Mouse (Mus musculus): ENCODE measurements around the gene Gripap1. TPM values are rescaled to one million over a fixed set of nuclear protein-coding genes. Genes with fewer than 3 reads are reported as not detected.

Gripap1 gene
- polyA plus RNA-seq, 1 experiment from 2014 or later = 47.3 TPM

GRCm38 (mm10) chrX:7854578-7854977, 65.0 kb downstream of the Gripap1 start:
- Histone ChIP-seq H3K9ac (no peak overlapping the region), H3K9me3 (no peaks in the 10 kb centered on the region), H3K27me3 (no peaks in the 10 kb centered on the region), H3K4me3 (no peak overlapping the region), H3K4me2 (replicated peaks) (no peak overlapping the region), H3K4me1 (no peaks in the 10 kb centered on the region), H3K27ac (no peak overlapping the region), H3K36me3 (peaks cover 14% of the 10 kb centered on the region; the same call in 1 of the 2 replicates)
- ATAC-seq (ENCODE audit: low FRiP score, low read depth) = no peak
- 62% methylated on average over 2 of the region's 2 CpGs for WGBS

DNA sequence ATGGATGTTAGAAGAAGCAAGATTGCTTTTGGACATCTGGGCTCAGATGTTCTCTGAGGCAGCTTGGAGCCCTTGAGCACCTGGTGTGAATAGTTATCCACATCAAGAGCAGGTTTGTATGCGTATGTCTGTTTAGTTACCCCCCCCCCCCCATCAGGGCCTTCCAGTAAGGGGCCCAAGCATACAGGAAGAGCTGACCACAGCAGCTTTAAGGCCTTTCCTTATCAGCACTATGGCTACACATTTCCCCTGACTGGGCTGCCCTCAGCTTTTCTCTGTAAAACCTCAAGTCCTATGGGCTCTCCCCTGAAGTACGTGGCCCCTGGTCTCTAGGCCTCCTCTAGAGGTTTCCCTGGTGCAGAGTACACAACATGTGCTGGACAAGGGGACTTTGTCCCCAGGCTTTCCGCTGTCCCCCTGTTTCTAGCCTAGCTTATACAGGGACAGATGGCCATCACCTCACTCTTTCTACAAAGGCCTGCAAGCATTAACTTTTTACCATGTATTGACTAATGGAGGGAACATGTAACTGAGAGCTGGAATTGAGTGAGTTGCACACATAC, 69.7 kb downstream of the Gripap1 start:
- no peaks in the 10 kb centered on the region for H3K4me1 ChIP-seq
- H3K9me3 ChIP-seq = no peaks in the 10 kb centered on the region
- H3K9ac ChIP-seq = no peak overlapping the region
- 96% methylated on average over 3 of the region's 3 CpGs for WGBS
- no peak overlapping the region for H3K4me3 ChIP-seq
- no peaks in the 10 kb centered on the region for H3K27me3 ChIP-seq
- peaks cover 11% of the 10 kb centered on the region; the same call in 1 of the 2 replicates for H3K36me3 ChIP-seq
- H3K4me2 ChIP-seq (replicated peaks) = no peak overlapping the region
- H3K27ac ChIP-seq = no peak overlapping the region
- no peak for ATAC-seq (ENCODE audit: low FRiP score, low read depth)

DNA sequence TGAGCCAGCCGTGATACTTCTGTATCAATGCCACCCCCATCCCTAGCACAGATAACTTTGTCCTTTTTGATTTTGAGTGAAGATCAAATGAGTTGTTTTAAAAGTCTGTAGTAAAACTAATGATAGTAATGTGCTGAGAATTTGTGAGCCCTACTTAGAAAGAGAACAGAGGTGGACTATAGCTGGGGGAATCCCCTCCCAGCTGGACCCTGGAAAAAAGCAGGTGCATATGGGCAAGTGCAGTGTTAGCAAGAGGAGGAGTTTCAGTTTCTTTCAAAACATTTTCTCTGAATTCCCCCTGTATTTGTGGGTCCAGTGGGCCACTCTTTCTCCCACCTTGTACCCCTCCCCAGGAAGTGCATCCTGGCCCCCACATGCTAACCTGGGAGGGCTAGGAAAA, 73.6 kb downstream of the Gripap1 start:
- H3K9ac ChIP-seq = no peak overlapping the region
- no peak overlapping the region for H3K4me2 ChIP-seq (replicated peaks)
- H3K27me3 ChIP-seq = no peaks in the 10 kb centered on the region
- no peak overlapping the region for H3K4me3 ChIP-seq
- no peak for ATAC-seq (ENCODE audit: low FRiP score, low read depth)
- peaks cover 15% of the 10 kb centered on the region for H3K36me3 ChIP-seq
- H3K4me1 ChIP-seq = no peaks in the 10 kb centered on the region
- 93% methylated on average over 1 of the region's 1 CpGs for WGBS
- H3K27ac ChIP-seq = no peak overlapping the region
- H3K9me3 ChIP-seq = no peaks in the 10 kb centered on the region

GRCm38 (mm10) chrX:7864551-7864950, 75.0 kb downstream of the Gripap1 start:
- peaks cover 12% of the 10 kb centered on the region for H3K36me3 ChIP-seq
- H3K9ac ChIP-seq = no peak overlapping the region
- H3K27me3 ChIP-seq = no peaks in the 10 kb centered on the region
- no peak overlapping the region for H3K4me2 ChIP-seq (replicated peaks)
- WGBS = 82% methylated on average over 3 of the region's 3 CpGs
- no peak overlapping the region for H3K4me3 ChIP-seq
- H3K9me3 ChIP-seq = no peaks in the 10 kb centered on the region
- H3K4me1 ChIP-seq = no peaks in the 10 kb centered on the region
- no peak for ATAC-seq (ENCODE audit: low FRiP score, low read depth)
- H3K27ac ChIP-seq = no peak overlapping the region

DNA sequence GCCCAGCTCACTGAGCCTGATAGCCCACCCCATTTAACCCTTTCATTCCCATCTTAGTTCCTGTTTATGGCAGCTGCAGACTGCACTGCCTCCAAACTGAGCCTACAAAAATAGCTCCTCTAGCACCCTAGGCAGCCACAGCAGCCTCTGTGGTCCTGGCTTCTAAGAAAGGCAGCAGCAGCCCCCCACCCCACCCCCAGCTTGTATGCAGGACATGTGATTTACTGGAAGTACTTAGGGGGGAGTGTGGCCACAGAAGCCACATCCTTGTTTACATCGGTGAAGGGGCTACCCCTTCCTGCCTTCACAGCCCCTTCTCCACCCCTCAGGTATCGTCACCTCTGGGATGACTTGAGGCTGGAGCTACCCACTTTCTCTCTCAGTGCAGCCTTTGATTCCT, 75.8 kb downstream of the Gripap1 start:
- Histone ChIP-seq H3K4me3 (no peak overlapping the region), H3K27ac (no peak overlapping the region), H3K4me1 (no peaks in the 10 kb centered on the region), H3K4me2 (replicated peaks) (no peak overlapping the region), H3K9ac (no peak overlapping the region), H3K36me3 (peaks cover 12% of the 10 kb centered on the region), H3K9me3 (no peaks in the 10 kb centered on the region), H3K27me3 (no peaks in the 10 kb centered on the region)
- 59% methylated on average over 2 of the region's 2 CpGs for WGBS
- ATAC-seq (ENCODE audit: low FRiP score, low read depth) = no peak

DNA sequence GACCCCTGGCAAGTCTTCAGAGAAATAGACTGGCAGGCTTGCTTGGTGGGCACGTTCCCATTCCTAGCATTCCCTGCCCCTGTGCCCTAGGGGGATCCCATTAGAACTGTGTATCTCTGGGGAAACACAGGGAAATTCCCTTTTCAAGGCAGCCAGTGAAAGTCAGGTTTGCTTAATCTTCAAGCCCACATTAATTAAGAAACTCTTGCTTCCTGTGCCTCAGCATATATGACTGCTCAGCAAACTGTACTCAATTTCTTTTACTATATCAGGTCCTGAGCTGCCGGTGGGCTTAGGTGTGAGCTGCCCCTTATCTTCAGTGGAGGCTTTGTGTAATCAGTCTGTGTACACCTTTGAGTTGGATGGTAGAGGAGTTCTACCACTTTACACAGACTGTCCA, 76.2 kb downstream of the Gripap1 start:
- Histone ChIP-seq H3K27me3 (no peaks in the 10 kb centered on the region), H3K4me2 (replicated peaks) (no peak overlapping the region), H3K9ac (no peak overlapping the region), H3K27ac (no peak overlapping the region), H3K9me3 (no peaks in the 10 kb centered on the region), H3K4me1 (no peaks in the 10 kb centered on the region), H3K36me3 (peaks cover 12% of the 10 kb centered on the region), H3K4me3 (no peak overlapping the region)
- no peak for ATAC-seq (ENCODE audit: low FRiP score, low read depth)
- WGBS = 75% methylated on average over 2 of the region's 2 CpGs

GRCm38 (mm10) chrX:7867141-7867540, 77.6 kb downstream of the Gripap1 start:
- no peak overlapping the region for H3K9ac ChIP-seq
- no peak for ATAC-seq (ENCODE audit: low FRiP score, low read depth)
- no peaks in the 10 kb centered on the region for H3K27me3 ChIP-seq
- no peaks in the 10 kb centered on the region for H3K9me3 ChIP-seq
- no peak overlapping the region for H3K4me2 ChIP-seq (replicated peaks)
- H3K4me3 ChIP-seq = no peak overlapping the region
- 85% methylated on average over 1 of the region's 1 CpGs for WGBS
- H3K36me3 ChIP-seq = peaks cover 19% of the 10 kb centered on the region
- H3K27ac ChIP-seq = no peak overlapping the region
- no peaks in the 10 kb centered on the region for H3K4me1 ChIP-seq

- Histone ChIP-seq H3K36me3 (peaks cover 24% of the 10 kb centered on the region), H3K4me3 (no peak overlapping the region), H3K27ac (no peak overlapping the region), H3K9me3 (no peaks in the 10 kb centered on the region), H3K4me1 (no peaks in the 10 kb centered on the region), H3K4me2 (replicated peaks) (no peak overlapping the region), H3K9ac (no peak overlapping the region), H3K27me3 (no peaks in the 10 kb centered on the region)
- WGBS = 66% methylated on average over 2 of the region's 2 CpGs
- no peak for ATAC-seq (ENCODE audit: low FRiP score, low read depth)
Observed at GRCm38 (mm10) chrX:7868506-7868905, 78.9 kb downstream of the Gripap1 start.

DNA sequence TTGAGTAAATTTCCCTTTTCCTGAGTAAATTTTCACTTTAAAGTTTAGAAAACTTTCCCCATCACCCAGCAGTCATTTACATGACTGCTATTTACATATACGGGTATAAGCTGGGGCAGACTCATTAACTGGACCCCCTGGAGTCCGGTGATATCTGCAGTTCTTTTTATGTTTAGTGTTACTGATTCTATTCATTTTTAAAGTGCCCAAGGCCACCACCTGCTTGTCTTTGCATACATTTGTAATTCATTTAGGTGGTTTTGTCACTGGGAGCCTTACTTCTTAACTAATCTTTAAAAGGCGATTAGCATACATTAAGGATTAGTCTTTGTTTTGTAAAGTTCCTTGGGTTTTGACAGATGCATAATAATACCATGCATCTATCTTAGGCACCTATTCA, 80.3 kb downstream of the Gripap1 start:
- no peaks in the 10 kb centered on the region for H3K4me1 ChIP-seq
- no peaks in the 10 kb centered on the region for H3K27me3 ChIP-seq
- 41% methylated on average over 3 of the region's 3 CpGs for WGBS
- no peaks in the 10 kb centered on the region for H3K9me3 ChIP-seq
- H3K4me2 ChIP-seq (replicated peaks) = no peak overlapping the region
- no peak for ATAC-seq (ENCODE audit: low FRiP score, low read depth)
- peaks cover 35% of the 10 kb centered on the region for H3K36me3 ChIP-seq
- H3K9ac ChIP-seq = no peak overlapping the region
- H3K27ac ChIP-seq = no peak overlapping the region
- H3K4me3 ChIP-seq = no peak overlapping the region

MicroRNA genes within 50 kb of the gene (microRNA counts, 519-probe panel; counts per million panel counts)
- microRNA mmu-miR-1198 = 2,718 counts per million, percentile 42 among the panel's probes with 10 or more counts

Small RNA genes lying within 50 kb of the gene (microRNA-seq; reads per million reads assigned to microRNA genes)
- 18.3 reads per million, percentile 34 among the genes with 10 or more reads in this experiment for gene Mir1198

Other genes with a start within 250 kb of the Gripap1 start
- gene Foxp3, start 216.1 kb upstream of the Gripap1 start, polyA plus RNA-seq (2015; fragmentation: Nextera tagmentation; extraction: Ambion mirVana) = 0.08 and 0.09 TPM in 2 replicates
- 1.6 and 2.3 TPM in 2 replicates for gene Ppp1r3f, start 215.5 kb upstream of the Gripap1 start, polyA plus RNA-seq (2015; fragmentation: Nextera tagmentation; extraction: Ambion mirVana)
- gene Ccdc22, start 184.2 kb upstream of the Gripap1 start, polyA plus RNA-seq (2015; fragmentation: Nextera tagmentation; extraction: Ambion mirVana) = 27.9 and 29.6 TPM in 2 replicates
- 0.04 TPM in 1 of 2 replicates, not detected in the other for gene Cacna1f, start 182.7 kb upstream of the Gripap1 start, polyA plus RNA-seq (2015; fragmentation: Nextera tagmentation; extraction: Ambion mirVana)
- gene Syp, start 151.3 kb upstream of the Gripap1 start, polyA plus RNA-seq (2015; fragmentation: Nextera tagmentation; extraction: Ambion mirVana) = 0.93 and 1.4 TPM in 2 replicates
- gene Prickle3, start 132.5 kb upstream of the Gripap1 start, polyA plus RNA-seq (2015; fragmentation: Nextera tagmentation; extraction: Ambion mirVana) = 9.6 and 10.0 TPM in 2 replicates
- 108 and 114 TPM in 2 replicates for gene Plp2, start 118.4 kb upstream of the Gripap1 start, polyA plus RNA-seq (2015; fragmentation: Nextera tagmentation; extraction: Ambion mirVana)
- 0.22 and 0.40 TPM in 2 replicates for gene Magix, start 108.5 kb upstream of the Gripap1 start, polyA plus RNA-seq (2015; fragmentation: Nextera tagmentation; extraction: Ambion mirVana)
- gene Gpkow, start 92.6 kb upstream of the Gripap1 start, polyA plus RNA-seq (2015; fragmentation: Nextera tagmentation; extraction: Ambion mirVana) = 40.8 and 42.6 TPM in 2 replicates
- gene Wdr45, start 75.4 kb upstream of the Gripap1 start, polyA plus RNA-seq (2015; fragmentation: Nextera tagmentation; extraction: Ambion mirVana) = 32.0 and 36.1 TPM in 2 replicates
- gene Gm45208, start 67.5 kb upstream of the Gripap1 start, polyA plus RNA-seq (2015; fragmentation: Nextera tagmentation; extraction: Ambion mirVana) = 0.48 and 0.78 TPM in 2 replicates
- 84.1 and 85.0 TPM in 2 replicates for gene Praf2, start 61.3 kb upstream of the Gripap1 start, polyA plus RNA-seq (2015; fragmentation: Nextera tagmentation; extraction: Ambion mirVana)
- gene Ccdc120, start 38.9 kb upstream of the Gripap1 start, polyA plus RNA-seq (2015; fragmentation: Nextera tagmentation; extraction: Ambion mirVana) = 17.5 and 22.1 TPM in 2 replicates
- 26.4 and 27.6 TPM in 2 replicates for gene Tfe3, start 27.2 kb upstream of the Gripap1 start, polyA plus RNA-seq (2015; fragmentation: Nextera tagmentation; extraction: Ambion mirVana)
- gene Kcnd1, start 32.5 kb downstream of the Gripap1 start, polyA plus RNA-seq (2015; fragmentation: Nextera tagmentation; extraction: Ambion mirVana) = 0.94 and 1.7 TPM in 2 replicates
- 45.4 and 49.8 TPM in 2 replicates for gene Otud5, start 51.6 kb downstream of the Gripap1 start, polyA plus RNA-seq (2015; fragmentation: Nextera tagmentation; extraction: Ambion mirVana)
- gene Pim2, start 88.5 kb downstream of the Gripap1 start, polyA plus RNA-seq (2015; fragmentation: Nextera tagmentation; extraction: Ambion mirVana) = 4.1 and 4.8 TPM in 2 replicates
- 45.2 and 50.2 TPM in 2 replicates for gene Slc35a2, start 94.3 kb downstream of the Gripap1 start, polyA plus RNA-seq (2015; fragmentation: Nextera tagmentation; extraction: Ambion mirVana)
- 138 and 149 TPM in 2 replicates for gene Pqbp1, start 109.5 kb downstream of the Gripap1 start, polyA plus RNA-seq (2015; fragmentation: Nextera tagmentation; extraction: Ambion mirVana)
- 179 and 181 TPM in 2 replicates for gene Timm17b, start 109.6 kb downstream of the Gripap1 start, polyA plus RNA-seq (2015; fragmentation: Nextera tagmentation; extraction: Ambion mirVana)
- not detected in 2 replicates for gene Gm10491, start 118.1 kb downstream of the Gripap1 start, polyA plus RNA-seq (2015; fragmentation: Nextera tagmentation; extraction: Ambion mirVana)
- not detected in 2 replicates for gene Gm10490, start 119.8 kb downstream of the Gripap1 start, polyA plus RNA-seq (2015; fragmentation: Nextera tagmentation; extraction: Ambion mirVana)
- 0.89 and 0.94 TPM in 2 replicates for gene Pcsk1n, start 130.1 kb downstream of the Gripap1 start, polyA plus RNA-seq (2015; fragmentation: Nextera tagmentation; extraction: Ambion mirVana)
- gene Eras, start 138.8 kb downstream of the Gripap1 start, polyA plus RNA-seq (2015; fragmentation: Nextera tagmentation; extraction: Ambion mirVana) = not detected in 2 replicates
- gene Hdac6, start 158.1 kb downstream of the Gripap1 start, polyA plus RNA-seq (2015; fragmentation: Nextera tagmentation; extraction: Ambion mirVana) = 39.3 and 42.2 TPM in 2 replicates
- 1.1 and 1.9 TPM in 2 replicates for gene Gata1, start 188.3 kb downstream of the Gripap1 start, polyA plus RNA-seq (2015; fragmentation: Nextera tagmentation; extraction: Ambion mirVana)
- gene Glod5, start 228.7 kb downstream of the Gripap1 start, polyA plus RNA-seq (2015; fragmentation: Nextera tagmentation; extraction: Ambion mirVana) = not detected in 2 replicates